Mouse (Mus musculus) CD8-positive naive resting alpha-beta T cell, adult 57 days (primary cell): ENCODE measurements around the gene Igsf11. TPM values are rescaled to one million over a fixed set of nuclear protein-coding genes. Genes with fewer than 3 reads are reported as not detected.

Source experiments
- total RNA-seq: library from RNA; stranded (reverse); gene quantifications from one replicate; pipeline ENCODE4 v1.2.4, GENCODE M21; 2023

The Igsf11 gene
- not detected for total RNA-seq

GRCm38 (mm10) chr16:38892371-38892770 lies at the start of gene Igsf11:
Gene Igsf11, plus strand, starts transcription at chr16:38892671.

Other genes starting within 250 kb of the Igsf11 start
- gene Arhgap31, start 179.4 kb upstream of the Igsf11 start, total RNA-seq = 9.8 TPM
- 0.86 TPM for gene B4galt4, start 150.4 kb upstream of the Igsf11 start, total RNA-seq
- gene Upk1b, start 92.3 kb upstream of the Igsf11 start, total RNA-seq = not detected
- gene 4930435E12Rik, start 63.9 kb upstream of the Igsf11 start, total RNA-seq = not detected